Mouse (Mus musculus): Measurements from ENCODE around the gene Trio.

DNA sequence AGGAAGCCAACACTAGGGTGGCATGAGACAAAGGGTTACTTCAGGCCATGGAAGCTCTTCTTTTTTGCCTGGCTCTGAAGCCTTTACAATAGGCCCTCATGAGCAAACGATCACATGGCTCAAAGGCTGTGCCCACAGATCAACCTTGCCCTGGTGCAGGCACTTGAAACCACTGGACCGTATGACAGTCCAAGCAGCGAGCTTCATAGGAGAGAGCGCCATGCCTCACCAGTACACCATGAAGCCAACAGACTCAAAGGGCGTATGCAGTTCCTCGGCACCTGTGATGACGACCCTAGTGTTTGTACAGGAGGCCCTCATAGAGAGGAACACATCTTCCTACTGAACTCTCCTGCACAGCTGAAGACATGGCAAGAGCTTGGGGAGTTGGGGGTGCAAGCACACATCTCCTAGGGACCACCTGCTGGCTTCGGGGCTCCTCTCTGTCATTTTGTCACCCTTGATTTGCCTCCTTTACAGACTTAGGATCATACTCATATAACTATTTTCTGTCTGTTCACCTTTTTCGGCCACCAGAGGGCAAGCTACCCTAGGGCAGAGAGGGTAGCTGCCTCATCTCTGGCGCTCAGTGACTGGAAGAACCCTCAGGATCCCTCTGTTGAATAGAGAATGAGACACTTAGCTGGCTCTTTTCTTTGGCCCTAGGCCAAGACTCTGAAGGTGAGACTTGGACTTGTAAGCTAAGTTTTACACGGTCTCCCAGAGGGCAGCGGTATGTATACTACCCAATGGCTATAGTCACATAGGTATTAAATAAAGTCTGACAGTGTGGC lies 273.8 kb downstream of the Trio start:
- TF ChIP-seq CEBPB (IDR thresholded peaks at IDR 0.05; ENCODE audit: insufficient read depth, poor library complexity, severe bottlenecking) (no peak), MYOD1 (IDR thresholded peaks at IDR 0.05; ENCODE audit: control insufficient read depth in 1 of 3, insufficient read length in 2 of 3, low read depth in 2 of 3) (no peak), E2F4 (IDR thresholded peaks at IDR 0.05; ENCODE audit: insufficient read depth) (no peak), POLR2A (IDR thresholded peaks at IDR 0.05; ENCODE audit: insufficient read length, low read depth) (no peak), MYOG (IDR thresholded peaks at IDR 0.05; ENCODE audit: control insufficient read depth in 1 of 3, insufficient read depth in 1 of 3, insufficient read length in 2 of 3, low read depth in 2 of 3) (no peak), TCF12 (IDR thresholded peaks at IDR 0.05; ENCODE audit: insufficient read depth, poor library complexity, severe bottlenecking) (no peak), POLR2AphosphoS2 (IDR thresholded peaks at IDR 0.05; ENCODE audit: insufficient read length, low read depth) (peak; percentile 43), MAX (IDR thresholded peaks at IDR 0.05; ENCODE audit: low read depth) (no peak)

Data from myocyte (in vitro differentiated cells).